Mouse (Mus musculus) cortical plate, adult 2 months (tissue): ENCODE data around the gene 6430548M08Rik.

ENCODE experiments used
- CTCF ChIP-seq: fragments of 200-500 bp; IDR thresholded peaks from 2 replicates; pipeline ENCODE4 v1.5.1; 2011; ENCODE audit warnings: mild to moderate bottlenecking, control low read depth, low read length; ENCODE audit not compliant: insufficient read depth; ENCODE audit errors: extremely low read depth
- POLR2A ChIP-seq: fragments of 200-500 bp; IDR thresholded peaks from 2 replicates; pipeline ENCODE4 v1.6.1; 2011; ENCODE audit warnings: mild to moderate bottlenecking, low read length, control low read depth; ENCODE audit not compliant: insufficient read depth; ENCODE audit errors: extremely low read depth

- TF ChIP-seq CTCF (no peak), POLR2A (no peak)
Observed at GRCm38 (mm10) chr8:120169119-120169518, 55.2 kb downstream of the 6430548M08Rik start.
